Mouse (Mus musculus) cerebellum, adult 2 months (tissue): ENCODE measurements around the gene Lrrc1. TPM values are rescaled to one million over a fixed set of nuclear protein-coding genes. Genes with fewer than 3 reads are reported as not detected.

Source experiments
- DNase-seq, 2 experiments: peaks; one replicate each; pipeline ENCODE4 v3.0.0; 2021
- H3K27ac ChIP-seq: fragments of 200-500 bp; 2 replicates; pipeline ENCODE4 v1.5.1; 2012; ENCODE audit warnings: low read length, control low read depth, inconsistent platforms; ENCODE audit not compliant: insufficient read depth
- H3K27me3 ChIP-seq: fragments of 200-500 bp; 2 replicates; pipeline ENCODE4 v1.6.1; 2012; ENCODE audit warnings: inconsistent platforms, mild to moderate bottlenecking, low read length, moderate library complexity; ENCODE audit not compliant: control insufficient read depth, insufficient read depth
- H3K4me1 ChIP-seq: fragments of 200-500 bp; 2 replicates; pipeline ENCODE4 v1.6.1; 2011; ENCODE audit warnings: low read length; ENCODE audit not compliant: control insufficient read depth, insufficient read depth
- H3K4me3 ChIP-seq: fragments of 200-500 bp; replicated peaks from 2 replicates; pipeline ENCODE3; 2011; ENCODE audit warnings: mild to moderate bottlenecking, low read depth, low read length, control low read depth; ENCODE audit not compliant: insufficient read depth
- CTCF ChIP-seq: fragments of 200-500 bp; IDR thresholded peaks from 2 replicates; pipeline ENCODE4 v1.5.1; 2011; ENCODE audit warnings: low read depth, mild to moderate bottlenecking, control low read depth, low read length, moderate library complexity, borderline replicate concordance; ENCODE audit not compliant: insufficient read depth
- POLR2A ChIP-seq: fragments of 200-500 bp; IDR thresholded peaks from 2 replicates; pipeline ENCODE4 v1.6.1; 2011; ENCODE audit warnings: low read length, control low read depth, borderline replicate concordance; ENCODE audit not compliant: insufficient read depth
- WGBS: fragments of 180-500 bp; shearing (Covaris S2); methylation state at CpG from one replicate; pipeline ENCODE4 v1.1.7; 2018; 5-methylcytosine and 5-hydroxymethylcytosine counted together
- polyA plus RNA-seq: library from polyadenylated mRNA; depleted of rRNA; stranded (reverse); fragments of >200 nt; gene quantifications from 2 replicates; pipeline ENCODE4 v1.2.3, GENCODE M21; 2012

The Lrrc1 gene
- polyA plus RNA-seq, 1 experiment: 28.8 TPM

DNA sequence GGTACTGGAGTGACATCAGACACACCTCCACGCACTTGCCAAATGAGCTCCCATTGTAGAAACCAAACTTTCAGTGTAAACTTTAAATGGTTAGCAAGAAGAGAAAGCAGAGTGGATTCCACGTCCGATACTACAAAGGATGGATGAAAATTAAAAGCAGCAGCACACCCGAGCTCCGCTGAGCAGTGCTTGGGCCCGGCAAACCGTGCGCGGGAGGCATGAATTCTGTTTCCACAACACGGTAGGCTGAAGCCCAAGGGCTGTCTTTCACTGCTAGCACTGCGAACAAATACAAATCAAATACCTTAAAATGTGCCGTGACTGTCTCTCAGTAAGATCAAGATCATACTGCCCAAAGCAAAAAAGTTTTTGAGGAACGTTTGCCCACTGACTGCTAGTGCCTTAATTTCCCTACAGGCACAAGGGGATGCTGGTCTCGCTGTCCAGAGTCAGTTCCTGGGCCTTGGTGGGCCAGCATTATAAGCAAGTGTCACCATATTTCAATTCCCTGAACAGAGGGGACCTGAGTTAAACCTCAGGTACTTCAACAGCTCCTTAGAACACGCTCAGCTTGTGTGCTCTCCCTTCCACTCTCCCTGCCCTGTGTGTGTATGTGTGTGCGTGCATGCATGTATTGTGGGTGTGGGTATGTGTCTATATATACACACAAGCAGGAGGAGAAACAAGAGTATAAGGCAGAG is 18.9 kb downstream of the Lrrc1 start:
- no peaks in the 10 kb centered on the region for H3K27me3 ChIP-seq
- DNase-seq: no peak
- H3K4me3 ChIP-seq: no peak overlapping the region
- H3K27ac ChIP-seq: no peak overlapping the region
- peaks cover 3% of the 10 kb centered on the region; the same call in 1 of the 2 replicates for H3K4me1 ChIP-seq
- WGBS: 72% methylated on average over 16 of the region's 16 CpGs
- TF ChIP-seq CTCF: no peak
- TF ChIP-seq POLR2A: no peak

DNA sequence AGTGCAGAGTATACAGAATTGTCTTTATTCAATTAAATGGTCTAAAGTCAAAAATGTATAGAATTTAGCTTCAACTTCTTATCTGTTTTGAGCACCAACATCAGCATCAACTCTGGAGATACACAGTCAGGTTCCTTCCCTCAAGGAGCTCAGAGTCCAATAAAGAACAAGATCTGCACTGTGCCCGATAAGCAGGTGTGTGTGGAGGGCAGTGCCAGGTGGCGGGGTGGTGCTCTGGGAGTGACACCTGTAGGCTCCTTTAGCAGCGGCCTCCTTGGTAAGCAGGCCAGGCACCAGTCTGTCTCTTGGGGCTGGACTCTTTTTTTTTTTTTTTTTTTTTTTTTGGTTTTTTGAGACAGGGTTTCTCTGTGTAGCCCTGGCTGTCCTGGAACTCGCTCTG is 20.9 kb downstream of the Lrrc1 start:
- no peaks in the 10 kb centered on the region for H3K4me1 ChIP-seq
- H3K27ac ChIP-seq: no peak overlapping the region
- DNase-seq: no peak
- no peak overlapping the region for H3K4me3 ChIP-seq
- WGBS: 76% methylated on average over 4 of the region's 4 CpGs
- TF ChIP-seq POLR2A (no peak), CTCF (no peak)
- H3K27me3 ChIP-seq: no peaks in the 10 kb centered on the region

DNA sequence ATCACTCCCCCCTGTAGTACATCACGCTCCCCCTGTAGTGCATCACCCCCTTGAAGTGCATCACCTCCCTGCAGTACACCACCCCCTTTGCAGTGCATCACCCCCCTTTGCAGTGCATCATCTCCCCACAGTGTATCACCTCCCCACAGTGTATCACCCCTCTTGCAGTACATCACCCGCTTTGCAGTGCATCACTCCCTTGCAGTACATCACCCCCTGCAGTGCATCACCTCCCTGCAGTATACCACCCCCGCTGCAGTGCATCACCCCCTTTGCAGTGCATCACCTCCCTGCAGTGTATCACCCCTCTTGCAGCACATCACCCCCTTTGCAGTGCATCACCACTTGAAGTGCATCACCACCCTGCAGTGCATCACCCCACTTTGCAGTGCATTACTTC is 22.2 kb downstream of the Lrrc1 start:
- TF ChIP-seq POLR2A: no peak
- no peak for TF ChIP-seq CTCF
- H3K27me3 ChIP-seq: no peaks in the 10 kb centered on the region
- no peak overlapping the region for H3K4me3 ChIP-seq
- H3K4me1 ChIP-seq: no peaks in the 10 kb centered on the region
- DNase-seq: no peak
- 89% methylated on average over 3 of the region's 3 CpGs for WGBS
- no peak overlapping the region for H3K27ac ChIP-seq

GRCm38 (mm10) chr9:77519198-77519597 is 25.5 kb downstream of the Lrrc1 start:
- WGBS: 74% methylated on average over 2 of the region's 2 CpGs
- DNase-seq: no peak
- Histone ChIP-seq H3K27ac (no peak overlapping the region), H3K4me1 (no peaks in the 10 kb centered on the region), H3K4me3 (no peak overlapping the region), H3K27me3 (no peaks in the 10 kb centered on the region)
- TF ChIP-seq CTCF (no peak), POLR2A (no peak)

DNA sequence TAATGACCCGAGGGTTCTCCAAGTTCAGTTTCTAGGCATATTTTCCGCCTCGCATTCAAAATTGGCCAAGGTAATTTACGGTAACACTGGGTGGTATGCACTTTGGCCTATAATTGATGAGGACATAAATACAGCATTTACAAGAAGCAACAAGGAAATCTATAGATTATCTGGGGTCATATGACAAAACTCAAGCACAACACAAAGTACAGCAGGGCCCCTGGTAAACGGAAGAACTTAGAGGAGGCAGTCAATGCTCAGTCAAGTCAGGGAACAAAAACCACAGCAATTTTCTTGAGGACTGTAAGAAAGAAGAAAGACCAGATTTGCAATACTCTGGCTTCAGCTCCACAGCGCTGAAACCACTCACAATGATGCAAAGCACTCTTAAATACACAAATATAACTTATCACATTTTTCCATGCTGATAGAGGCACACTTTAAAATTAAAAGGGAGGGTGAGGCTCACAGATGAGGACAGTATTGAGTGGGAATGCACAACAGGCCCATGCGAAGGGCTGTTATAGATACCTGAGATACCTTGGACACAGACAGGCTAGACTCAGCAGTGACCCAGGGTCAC is 27.8 kb downstream of the Lrrc1 start:
- Histone ChIP-seq H3K4me3 (no peak overlapping the region), H3K27me3 (no peaks in the 10 kb centered on the region), H3K27ac (no peak overlapping the region), H3K4me1 (no peaks in the 10 kb centered on the region)
- TF ChIP-seq CTCF: no peak
- TF ChIP-seq POLR2A: no peak
- DNase-seq: no peak
- WGBS: 91% methylated on average over 7 of the region's 7 CpGs

GRCm38 (mm10) chr9:77513892-77514291 is 30.8 kb downstream of the Lrrc1 start:
- Histone ChIP-seq H3K4me3 (no peak overlapping the region), H3K4me1 (no peaks in the 10 kb centered on the region), H3K27me3 (no peaks in the 10 kb centered on the region), H3K27ac (no peak overlapping the region)
- no peak for DNase-seq
- WGBS: 66% methylated on average over 3 of the region's 3 CpGs
- TF ChIP-seq CTCF (no peak), POLR2A (no peak)

- no peak for DNase-seq
- no peaks in the 10 kb centered on the region; the same call in 1 of the 2 replicates for H3K4me1 ChIP-seq
- 66% methylated on average over 6 of the region's 6 CpGs for WGBS
Observed at GRCm38 (mm10) chr9:77512220-77512619, 32.5 kb downstream of the Lrrc1 start.

DNA sequence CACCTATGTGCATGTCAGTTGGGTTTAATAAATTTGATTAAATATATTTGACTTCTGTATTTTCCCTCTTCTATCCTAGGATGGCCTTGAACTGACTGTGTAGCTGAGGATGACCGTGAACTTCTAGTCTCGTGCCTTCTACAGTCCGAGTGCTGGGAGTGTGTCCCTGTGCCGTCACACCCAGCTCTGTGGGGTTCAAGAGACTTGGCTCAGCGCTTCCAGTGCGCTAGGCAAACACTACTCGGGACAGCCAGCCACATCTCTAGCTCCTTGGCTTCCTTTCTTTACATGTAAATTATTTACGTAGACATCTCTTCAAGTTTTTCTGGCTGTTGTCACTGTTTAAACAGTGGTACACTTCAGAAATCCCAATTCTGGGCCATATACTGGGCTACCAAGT is 34.1 kb downstream of the Lrrc1 start:
- H3K27ac ChIP-seq: no peak overlapping the region
- H3K4me1 ChIP-seq: no peaks in the 10 kb centered on the region; the same call in 1 of the 2 replicates
- no peak overlapping the region for H3K4me3 ChIP-seq
- 66% methylated on average over 8 of the region's 8 CpGs for WGBS
- no peaks in the 10 kb centered on the region for H3K27me3 ChIP-seq
- no peak for TF ChIP-seq POLR2A
- no peak for TF ChIP-seq CTCF
- no peak for DNase-seq

More at GRCm38 (mm10) chr9:77512220-77512619, 32.5 kb downstream of the Lrrc1 start:
- no peak overlapping the region for H3K27ac ChIP-seq
- no peak for TF ChIP-seq CTCF
- TF ChIP-seq POLR2A: no peak
- no peak overlapping the region for H3K4me3 ChIP-seq
- H3K27me3 ChIP-seq: no peaks in the 10 kb centered on the region
